Mouse (Mus musculus) liver, postnatal 0 days (tissue): ENCODE measurements at regions not wholly inside any gene's neighbourhood (a gene's known extent, or its start where the extent isn't known, plus 50 kb on each side); places are given as distances from the start of the nearest gene placed in this dataset.

Experiments
- ATAC-seq: fragments of 200-750 bp; cut with Nextera tagmentation; 2 replicates; pipeline ENCODE4 v1.8.0; 2017; ENCODE audit warnings: mild to moderate bottlenecking, moderate library complexity
- DNase-seq: peaks from one replicate; pipeline ENCODE4 v3.0.0-alpha.2; 2016
- H3K27ac ChIP-seq: fragments of 300-500 bp; sonication (generic); 2 replicates; pipeline ENCODE4 v1.5.1; 2014; ENCODE audit warnings: antibody characterized with exemption, moderate library complexity, mild to moderate bottlenecking, low read depth
- H3K27me3 ChIP-seq: fragments of 300-500 bp; sonication (generic); 2 replicates; pipeline ENCODE4 v1.6.1; 2014; ENCODE audit warnings: low read length, control low read depth, mixed read lengths; ENCODE audit not compliant: insufficient read depth
- H3K36me3 ChIP-seq: fragments of 300-500 bp; sonication (generic); replicated peaks from 2 replicates; pipeline ENCODE4 v1.6.1; 2014; ENCODE audit warnings: mild to moderate bottlenecking, control low read depth, low read length, moderate library complexity, mixed read lengths; ENCODE audit not compliant: insufficient read depth
- H3K4me1 ChIP-seq: fragments of 300-500 bp; sonication (generic); 2 replicates; pipeline ENCODE4 v1.6.1; 2014; ENCODE audit warnings: antibody characterized with exemption, mild to moderate bottlenecking, control low read depth; ENCODE audit not compliant: insufficient read depth
- H3K4me2 ChIP-seq: fragments of 300-500 bp; sonication (generic); 2 replicates; pipeline ENCODE4 v1.6.1; 2014; ENCODE audit warnings: low read depth, mild to moderate bottlenecking, low read length, moderate library complexity, mixed read lengths
- H3K4me3 ChIP-seq: fragments of 300-500 bp; sonication (generic); 2 replicates; pipeline ENCODE4 v1.5.1; 2014; ENCODE audit warnings: low read depth, low read length
- H3K9ac ChIP-seq: fragments of 300-500 bp; sonication (generic); replicated peaks from 2 replicates; pipeline ENCODE4 v1.6.1; 2014; ENCODE audit warnings: mild to moderate bottlenecking, moderate library complexity
- H3K9me3 ChIP-seq: fragments of 300-500 bp; sonication (generic); 2 replicates; pipeline ENCODE4 v1.6.1; 2016; ENCODE audit warnings: mild to moderate bottlenecking, control low read depth, low read length, mixed read lengths
- CTCF ChIP-seq: sonication (generic); IDR thresholded peaks from 2 replicates; pipeline ENCODE4 v1.5.1; 2016; ENCODE audit warnings: antibody characterized with exemption, low read depth
- EP300 ChIP-seq: IDR thresholded peaks from 2 replicates; pipeline ENCODE4 v1.6.1; 2016; ENCODE audit warnings: antibody characterized with exemption, low read depth, mild to moderate bottlenecking
- WGBS: fragments of 180-500 bp; shearing (Covaris S2); extraction: QIAGEN DNeasy Blood & Tissue Kit; methylation state at CpG from one replicate; pipeline ENCODE4 v1.1.7; 2014; ENCODE audit not compliant: insufficient replicate concordance; 5-methylcytosine and 5-hydroxymethylcytosine counted together

DNA sequence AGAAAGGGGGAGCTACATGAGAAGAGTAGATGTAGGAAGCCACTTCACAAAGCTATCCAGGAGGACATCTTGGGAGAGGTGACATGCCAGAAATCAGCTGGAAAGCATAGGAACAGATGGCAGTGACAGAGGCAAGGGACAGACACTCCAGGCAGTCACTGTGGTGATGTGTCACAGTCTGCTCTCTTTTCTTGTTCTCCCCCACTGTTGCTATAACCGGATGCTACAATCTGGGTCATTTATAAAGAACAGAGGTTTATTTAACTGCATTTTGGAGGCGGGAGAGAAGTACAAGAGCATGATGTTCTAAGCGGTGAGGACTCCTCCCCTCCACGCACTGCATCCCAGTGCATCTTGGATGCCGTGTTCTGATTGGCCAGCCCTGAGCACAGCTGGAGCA, 133.8 kb upstream of the Med13l start:
- ATAC-seq: no peak
- Histone ChIP-seq H3K4me2 (no peak overlapping the region), H3K27me3 (peaks cover 8% of the 10 kb centered on the region; the same call in 1 of the 2 replicates), H3K36me3 (no peaks in the 10 kb centered on the region), H3K27ac (no peak overlapping the region), H3K9ac (no peak overlapping the region), H3K4me1 (no peaks in the 10 kb centered on the region), H3K4me3 (no peak overlapping the region), H3K9me3 (no peaks in the 10 kb centered on the region)
- 61% methylated on average over 5 of the region's 5 CpGs for WGBS
- no peak for TF ChIP-seq CTCF
- TF ChIP-seq EP300: no peak
- no peak for DNase-seq

GRCm38 (mm10) chr5:118428323-118429095, 132.0 kb upstream of the Med13l start:
- H3K27me3 ChIP-seq: peaks cover 2% of the 10 kb centered on the region; the same call in 1 of the 2 replicates
- H3K4me3 ChIP-seq: no peak overlapping the region
- WGBS: 65% methylated on average over 17 of the region's 18 CpGs
- H3K27ac ChIP-seq: no peak overlapping the region
- no peak overlapping the region for H3K9ac ChIP-seq
- H3K9me3 ChIP-seq: no peaks in the 10 kb centered on the region
- H3K36me3 ChIP-seq: no peaks in the 10 kb centered on the region
- no peak overlapping the region for H3K4me2 ChIP-seq
- no peak for TF ChIP-seq EP300
- TF ChIP-seq CTCF: no peak
- no peaks in the 10 kb centered on the region for H3K4me1 ChIP-seq
- ATAC-seq (no peak), DNase-seq (no peak)

DNA sequence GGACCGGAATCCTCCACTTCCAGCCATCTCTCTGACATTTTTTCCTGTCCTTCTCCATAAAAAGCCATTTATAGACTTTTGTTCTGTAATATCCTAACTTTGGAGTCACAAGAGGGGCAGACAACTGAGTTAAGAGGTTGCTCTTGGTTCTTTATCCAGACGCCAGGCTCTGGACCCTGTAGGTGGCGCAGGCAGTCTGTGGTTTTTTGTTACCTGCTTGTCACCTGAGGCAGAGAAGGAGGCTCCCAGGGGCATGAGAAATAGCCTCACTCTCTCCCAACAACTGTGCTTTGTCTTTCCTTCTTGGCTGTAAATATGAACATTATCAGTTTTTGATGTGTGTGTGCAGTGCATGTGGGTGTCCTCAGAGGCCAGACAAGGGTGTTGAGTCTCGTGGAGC, 126.9 kb upstream of the Med13l start:
- WGBS: 65% methylated on average over 4 of the region's 4 CpGs
- H3K9me3 ChIP-seq: no peaks in the 10 kb centered on the region
- H3K36me3 ChIP-seq: no peaks in the 10 kb centered on the region
- no peak for ATAC-seq
- TF ChIP-seq CTCF: peak; percentile 47
- no peak for TF ChIP-seq EP300
- DNase-seq: no peak
- H3K9ac ChIP-seq: no peak overlapping the region
- no peak overlapping the region for H3K4me3 ChIP-seq
- no peaks in the 10 kb centered on the region for H3K4me1 ChIP-seq
- no peak overlapping the region for H3K27ac ChIP-seq
- H3K4me2 ChIP-seq: no peak overlapping the region
- peaks cover 20% of the 10 kb centered on the region for H3K27me3 ChIP-seq

DNA sequence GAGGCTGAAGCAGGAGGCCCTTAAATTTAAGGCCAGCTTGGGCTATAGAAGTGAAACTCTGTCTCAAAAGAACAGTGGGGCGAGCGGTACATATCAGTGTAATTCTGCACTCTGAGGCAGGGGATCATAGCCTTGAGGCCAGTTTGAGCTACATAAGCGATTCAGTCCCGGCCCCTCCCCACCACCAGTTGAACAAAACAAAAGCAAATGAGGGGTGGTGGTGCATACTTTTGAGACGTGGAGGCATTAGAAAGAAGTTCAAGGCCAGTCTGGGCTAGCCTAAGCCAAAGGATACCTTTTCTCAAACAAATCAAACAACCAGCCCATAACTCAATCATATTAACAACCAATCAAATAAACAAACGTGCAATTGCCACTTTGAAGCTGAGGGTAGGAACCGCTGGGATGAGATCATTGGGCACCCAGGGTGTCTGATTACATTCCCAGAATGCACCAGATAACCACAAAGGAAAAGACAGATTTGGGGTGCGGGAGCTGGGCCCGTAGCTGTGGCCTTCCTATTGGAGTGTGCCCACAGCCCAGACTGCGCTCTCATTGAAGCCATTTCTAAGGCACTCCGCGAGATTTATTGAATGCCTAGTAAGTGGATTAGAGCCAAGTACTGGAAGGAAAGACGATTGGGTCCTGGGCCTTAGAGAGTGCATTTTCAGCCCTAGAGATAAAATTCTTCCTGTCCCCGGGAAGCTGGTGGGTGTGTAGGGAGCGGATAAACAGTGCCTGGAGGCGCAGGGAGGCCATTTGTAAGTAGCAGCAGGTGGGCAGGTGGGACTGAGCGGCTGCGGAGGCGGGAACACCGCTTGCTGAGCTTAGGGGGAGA, 125.5 kb upstream of the Med13l start:
- H3K27me3 ChIP-seq: peaks cover 20% of the 10 kb centered on the region
- no peak overlapping the region for H3K9ac ChIP-seq
- no peaks in the 10 kb centered on the region for H3K4me1 ChIP-seq
- 53% methylated on average over 20 of the region's 20 CpGs for whole genome bisulfite sequencing
- DNase-seq (no peak), ATAC-seq (no peak)
- no peaks in the 10 kb centered on the region for H3K36me3 ChIP-seq
- H3K4me2 ChIP-seq: no peak overlapping the region
- no peaks in the 10 kb centered on the region for H3K9me3 ChIP-seq
- no peak overlapping the region for H3K4me3 ChIP-seq
- no peak for TF ChIP-seq CTCF
- no peak for TF ChIP-seq EP300
- no peak overlapping the region for H3K27ac ChIP-seq

DNA sequence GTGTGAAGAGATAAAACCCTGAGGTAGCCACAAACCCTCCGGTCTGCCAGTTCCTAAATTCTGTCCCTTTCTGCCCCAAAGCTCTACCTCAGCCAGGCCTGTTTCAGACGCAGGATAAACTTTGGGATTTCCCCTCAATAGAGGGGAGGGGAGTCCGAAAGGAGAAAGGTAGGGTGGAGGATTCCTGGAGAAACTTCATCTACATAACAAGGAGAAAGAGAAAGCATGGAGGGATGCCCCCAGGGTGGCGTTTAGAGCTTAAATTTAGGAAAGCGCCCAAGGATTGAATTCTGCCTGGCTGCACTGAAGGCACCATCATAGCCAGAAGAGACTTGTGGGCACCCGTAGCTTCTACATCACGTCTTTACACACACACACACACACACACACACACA, 124.9 kb upstream of the Med13l start:
- H3K4me3 ChIP-seq: no peak overlapping the region
- H3K9ac ChIP-seq: no peak overlapping the region
- H3K36me3 ChIP-seq: no peaks in the 10 kb centered on the region
- H3K27me3 ChIP-seq: peaks cover 20% of the 10 kb centered on the region
- H3K4me2 ChIP-seq: no peak overlapping the region
- H3K27ac ChIP-seq: no peak overlapping the region
- DNase-seq (no peak), ATAC-seq (no peak)
- no peaks in the 10 kb centered on the region for H3K9me3 ChIP-seq
- WGBS: 54% methylated on average over 5 of the region's 7 CpGs
- TF ChIP-seq EP300: no peak
- no peak for TF ChIP-seq CTCF
- H3K4me1 ChIP-seq: no peaks in the 10 kb centered on the region

DNA sequence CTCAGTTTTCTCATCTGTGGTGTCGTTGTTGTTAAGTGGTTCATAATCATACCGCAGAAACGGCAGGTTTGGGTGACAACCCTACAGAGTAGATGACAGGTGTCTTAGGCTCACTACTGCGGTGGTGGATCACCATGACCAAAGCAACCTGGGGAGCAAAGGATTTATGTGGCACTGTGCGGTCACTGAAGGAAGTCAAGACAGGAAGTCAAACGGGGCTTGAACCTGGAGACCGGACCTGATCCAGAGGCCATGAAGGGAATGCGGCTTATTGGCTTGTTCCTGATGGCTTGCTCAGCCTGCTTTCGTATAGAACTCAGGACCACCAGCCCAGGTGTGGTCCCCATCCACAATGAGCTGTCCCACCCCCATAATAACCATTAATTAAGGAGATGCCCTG, 124.4 kb upstream of the Med13l start:
- no peak for DNase-seq
- H3K4me2 ChIP-seq: no peak overlapping the region
- H3K4me3 ChIP-seq: no peak overlapping the region
- peaks cover 20% of the 10 kb centered on the region for H3K27me3 ChIP-seq
- H3K27ac ChIP-seq: no peak overlapping the region
- 24% methylated on average over 9 of the region's 9 CpGs for WGBS
- H3K36me3 ChIP-seq: no peaks in the 10 kb centered on the region
- H3K9ac ChIP-seq: no peak overlapping the region
- no peak for ATAC-seq
- H3K4me1 ChIP-seq: no peaks in the 10 kb centered on the region
- H3K9me3 ChIP-seq: no peaks in the 10 kb centered on the region
- no peak for TF ChIP-seq CTCF
- TF ChIP-seq EP300: no peak
